Mouse (Mus musculus) kidney, embryonic 15.5 days (tissue): ENCODE measurements around the gene 1700066M21Rik. TPM values are rescaled to one million over a fixed set of nuclear protein-coding genes. Genes with fewer than 3 reads are reported as not detected.

ENCODE experiments used
- ATAC-seq: fragments of 200-750 bp; cut with Nextera tagmentation; replicated peaks from 2 replicates; pipeline ENCODE4 v1.8.0; 2017; ENCODE audit warnings: moderate TSS enrichment; ENCODE audit not compliant: low FRiP score
- H3K27ac ChIP-seq: fragments of 300-500 bp; sonication (generic); 2 replicates; pipeline ENCODE4 v1.5.1; 2015; ENCODE audit warnings: mild to moderate bottlenecking, inconsistent platforms
- H3K27me3 ChIP-seq: fragments of 300-500 bp; sonication (generic); 2 replicates; pipeline ENCODE4 v1.6.1; 2015; ENCODE audit warnings: inconsistent platforms
- H3K36me3 ChIP-seq: fragments of 300-500 bp; sonication (generic); 2 replicates; pipeline ENCODE4 v1.6.1; 2015; ENCODE audit warnings: inconsistent platforms
- H3K4me1 ChIP-seq: fragments of 300-500 bp; sonication (generic); 2 replicates; pipeline ENCODE4 v1.6.1; 2015; ENCODE audit warnings: inconsistent platforms
- H3K4me2 ChIP-seq: fragments of 300-500 bp; sonication (generic); 2 replicates; pipeline ENCODE4 v1.6.1; 2015; ENCODE audit warnings: moderate library complexity, mild to moderate bottlenecking, inconsistent platforms
- H3K4me3 ChIP-seq: fragments of 300-500 bp; sonication (generic); replicated peaks from 2 replicates; pipeline ENCODE4 v1.5.1; 2015; ENCODE audit warnings: mild to moderate bottlenecking, inconsistent platforms
- H3K9ac ChIP-seq: fragments of 300-500 bp; sonication (generic); 2 replicates; pipeline ENCODE4 v1.6.1; 2015; ENCODE audit warnings: mild to moderate bottlenecking, inconsistent platforms
- H3K9me3 ChIP-seq: fragments of 300-500 bp; sonication (generic); replicated peaks from 2 replicates; pipeline ENCODE4 v1.6.1; 2016; ENCODE audit warnings: inconsistent platforms
- WGBS: fragments of 180-500 bp; shearing (Covaris S2); methylation state at CpG from one replicate; pipeline ENCODE4 v1.1.7; 2015; ENCODE audit warnings: mixed read lengths; 5-methylcytosine and 5-hydroxymethylcytosine counted together
- polyA plus RNA-seq: library from polyadenylated mRNA; unstranded; fragments of >200 nt; fragmentation: Nextera tagmentation; extraction: Ambion mirVana; gene quantifications from 2 replicates; pipeline ENCODE4 v1.2.1, GENCODE M21; 2015

The 1700066M21Rik gene
- polyA plus RNA-seq: 12.9 and 13.7 TPM in 2 replicates

GRCm38 (mm10) chr1:57377376-57378341, at the start of gene 1700066M21Rik:
Gene 1700066M21Rik, plus strand, starts transcription at chr1:57377620.
- Histone ChIP-seq H3K9ac (peak within 1 kb of the TSS; percentile 90), H3K4me3 (peak within 1 kb of the TSS; percentile 95), H3K27ac (peak within 1 kb of the TSS; percentile 86), H3K4me2 (peak within 1 kb of the TSS; percentile 93), H3K9me3 (no peaks in the 10 kb centered on the region), H3K36me3 (peaks cover 5% of the 10 kb centered on the region), H3K4me1 (peaks cover 12% of the 10 kb centered on the region), H3K27me3 (no peaks in the 10 kb centered on the region)
- under 1% methylated on average over 79 of the region's 81 CpGs for WGBS
- ATAC-seq: peak; percentile 97

GRCm38 (mm10) chr1:57329285-57330093, 47.9 kb upstream of the 1700066M21Rik start:
- WGBS: 73% methylated on average over 5 of the region's 5 CpGs
- H3K27ac ChIP-seq: no peak overlapping the region
- no peak overlapping the region for H3K4me3 ChIP-seq
- H3K9ac ChIP-seq: no peak overlapping the region
- H3K9me3 ChIP-seq: no peaks in the 10 kb centered on the region
- no peak overlapping the region for H3K4me2 ChIP-seq
- no peak for ATAC-seq
- H3K36me3 ChIP-seq: no peaks in the 10 kb centered on the region
- no peaks in the 10 kb centered on the region for H3K27me3 ChIP-seq
- no peaks in the 10 kb centered on the region for H3K4me1 ChIP-seq

- Histone ChIP-seq H3K27me3 (no peaks in the 10 kb centered on the region), H3K36me3 (no peaks in the 10 kb centered on the region), H3K4me1 (no peaks in the 10 kb centered on the region), H3K4me2 (no peak overlapping the region), H3K4me3 (no peak overlapping the region), H3K9ac (no peak overlapping the region), H3K9me3 (no peaks in the 10 kb centered on the region), H3K27ac (no peak overlapping the region)
- 83% methylated on average over 6 of the region's 6 CpGs for WGBS
- ATAC-seq: no peak
These were observed 47.2 kb upstream of the 1700066M21Rik start for GRCm38 (mm10) chr1:57330228-57330627.

- Histone ChIP-seq H3K36me3 (no peaks in the 10 kb centered on the region), H3K4me1 (no peaks in the 10 kb centered on the region), H3K9ac (no peak overlapping the region), H3K9me3 (no peaks in the 10 kb centered on the region), H3K4me3 (no peak overlapping the region), H3K27ac (no peak overlapping the region), H3K4me2 (no peak overlapping the region), H3K27me3 (no peaks in the 10 kb centered on the region)
- no peak for ATAC-seq
- WGBS: 24% methylated on average over 4 of the region's 4 CpGs
These were observed 45.4 kb upstream of the 1700066M21Rik start for GRCm38 (mm10) chr1:57332040-57332439.

GRCm38 (mm10) chr1:57333550-57334213, 43.7 kb upstream of the 1700066M21Rik start:
- no peak overlapping the region for H3K4me2 ChIP-seq

GRCm38 (mm10) chr1:57335200-57335599, 42.2 kb upstream of the 1700066M21Rik start:
- ATAC-seq: no peak
- Histone ChIP-seq H3K4me1 (no peaks in the 10 kb centered on the region), H3K36me3 (no peaks in the 10 kb centered on the region), H3K27me3 (no peaks in the 10 kb centered on the region), H3K9ac (no peak overlapping the region), H3K4me2 (no peak overlapping the region), H3K9me3 (no peaks in the 10 kb centered on the region), H3K27ac (no peak overlapping the region), H3K4me3 (no peak overlapping the region)
- 46% methylated on average over 5 of the region's 5 CpGs for WGBS

More at GRCm38 (mm10) chr1:57333550-57334213, 43.7 kb upstream of the 1700066M21Rik start:
- Histone ChIP-seq H3K27ac (no peak overlapping the region), H3K9me3 (no peaks in the 10 kb centered on the region), H3K4me3 (no peak overlapping the region), H3K9ac (no peak overlapping the region), H3K27me3 (no peaks in the 10 kb centered on the region), H3K36me3 (no peaks in the 10 kb centered on the region), H3K4me1 (no peaks in the 10 kb centered on the region)
- WGBS: 43% methylated on average over 11 of the region's 11 CpGs
- no peak for ATAC-seq

GRCm38 (mm10) chr1:57339156-57339796, 38.1 kb upstream of the 1700066M21Rik start:
- WGBS: 49% methylated on average over 14 of the region's 14 CpGs
- no peak overlapping the region for H3K27ac ChIP-seq

GRCm38 (mm10) chr1:57341197-57341596, 36.2 kb upstream of the 1700066M21Rik start:
- H3K27ac ChIP-seq: no peak overlapping the region
- WGBS: 29% methylated on average over 2 of the region's 2 CpGs
- H3K4me1 ChIP-seq: no peaks in the 10 kb centered on the region
- H3K9me3 ChIP-seq: no peaks in the 10 kb centered on the region
- no peak overlapping the region for H3K4me3 ChIP-seq
- H3K9ac ChIP-seq: no peak overlapping the region
- ATAC-seq: no peak
- no peak overlapping the region for H3K4me2 ChIP-seq
- no peaks in the 10 kb centered on the region for H3K27me3 ChIP-seq
- no peaks in the 10 kb centered on the region for H3K36me3 ChIP-seq

More at GRCm38 (mm10) chr1:57339156-57339796, 38.1 kb upstream of the 1700066M21Rik start:
- no peaks in the 10 kb centered on the region for H3K4me1 ChIP-seq
- H3K4me2 ChIP-seq: no peak overlapping the region
- H3K9me3 ChIP-seq: no peaks in the 10 kb centered on the region
- no peaks in the 10 kb centered on the region for H3K36me3 ChIP-seq
- no peak overlapping the region for H3K9ac ChIP-seq
- H3K27me3 ChIP-seq: no peaks in the 10 kb centered on the region
- H3K4me3 ChIP-seq: no peak overlapping the region
- ATAC-seq: no peak

GRCm38 (mm10) chr1:57347487-57347886, 29.9 kb upstream of the 1700066M21Rik start:
- Histone ChIP-seq H3K9ac (no peak overlapping the region), H3K27me3 (no peaks in the 10 kb centered on the region), H3K27ac (no peak overlapping the region), H3K36me3 (no peaks in the 10 kb centered on the region), H3K4me1 (no peaks in the 10 kb centered on the region), H3K4me3 (no peak overlapping the region), H3K4me2 (no peak overlapping the region), H3K9me3 (no peaks in the 10 kb centered on the region)
- no peak for ATAC-seq

- 50% methylated on average over 1 of the region's 1 CpGs for WGBS
- Histone ChIP-seq H3K36me3 (no peaks in the 10 kb centered on the region), H3K4me1 (no peaks in the 10 kb centered on the region), H3K4me2 (no peak overlapping the region), H3K9me3 (no peaks in the 10 kb centered on the region), H3K4me3 (no peak overlapping the region), H3K27me3 (no peaks in the 10 kb centered on the region), H3K9ac (no peak overlapping the region), H3K27ac (no peak overlapping the region)
- ATAC-seq: no peak
These were observed 25.5 kb upstream of the 1700066M21Rik start for GRCm38 (mm10) chr1:57351941-57352340.

GRCm38 (mm10) chr1:57358546-57358945, 18.9 kb upstream of the 1700066M21Rik start:
- no peaks in the 10 kb centered on the region for H3K36me3 ChIP-seq
- no peak for ATAC-seq
- no peak overlapping the region for H3K4me2 ChIP-seq
- no peak overlapping the region for H3K9ac ChIP-seq
- no peak overlapping the region for H3K4me3 ChIP-seq
- no peaks in the 10 kb centered on the region for H3K9me3 ChIP-seq
- WGBS: 63% methylated on average over 5 of the region's 5 CpGs
- no peaks in the 10 kb centered on the region for H3K27me3 ChIP-seq
- no peak overlapping the region for H3K27ac ChIP-seq
- H3K4me1 ChIP-seq: no peaks in the 10 kb centered on the region
